17 mouse cellular contexts compared by ENCODE assay signal in genomic region chr17:79303238-79303637, GRCm38 (mm10).
"Had no signal": no experiment of that assay in that cellular context is flagged by ENCODE, and none has a peak within 500 bp of the region (broad histone marks: within the 10 kb centered on the region; RNA-seq: fewer than 3 reads in every experiment).

No protein-coding gene starts in this region.

- H3K9ac ChIP-seq: limb, embryonic 13.5 days; liver, embryonic 13.5 days; lung, embryonic 14.5 days; midbrain, embryonic 12.5 days; stomach, embryonic 15.5 days had no signal

- H3K4me1 ChIP-seq: liver, embryonic 13.5 days; midbrain, embryonic 12.5 days; stomach, embryonic 15.5 days had no signal

- H3K36me3 ChIP-seq: limb, embryonic 13.5 days; liver, embryonic 13.5 days; midbrain, embryonic 12.5 days; stomach, embryonic 15.5 days had no signal

- DNase-seq: kidney, adult 11 months; kidney, adult 9 months; kidney, postnatal 10 days; kidney, postnatal 4 days; left cerebral cortex, postnatal 4 days; liver, embryonic 13.5 days; lung, embryonic 14.5 days; right cerebral cortex, postnatal 4 days; spleen, adult 18-20 months; thymus, postnatal 36 days had no signal

- H3K9me3 ChIP-seq: limb, embryonic 13.5 days; liver, embryonic 13.5 days; megakaryocyte, embryonic 14.5 days; midbrain, embryonic 12.5 days; stomach, embryonic 15.5 days had no signal

- ATAC-seq: hindbrain, postnatal 0 days; midbrain, embryonic 16.5 days had no signal

- H3K27me3 ChIP-seq: limb, embryonic 13.5 days; liver, embryonic 13.5 days; megakaryocyte, embryonic 14.5 days; midbrain, embryonic 12.5 days; stomach, embryonic 15.5 days had no signal

- H3K27ac ChIP-seq: hindbrain, postnatal 0 days; layer of hippocampus, adult 2 months; limb, embryonic 13.5 days; liver, embryonic 13.5 days; midbrain, embryonic 12.5 days; stomach, embryonic 15.5 days had no signal

- H3K4me2 ChIP-seq: limb, embryonic 13.5 days; liver, embryonic 13.5 days; lung, embryonic 14.5 days; midbrain, embryonic 12.5 days; stomach, embryonic 15.5 days had no signal

- H3K4me3 ChIP-seq: layer of hippocampus, adult 2 months; limb, embryonic 13.5 days; liver, embryonic 13.5 days; megakaryocyte, embryonic 14.5 days; midbrain, embryonic 12.5 days; stomach, embryonic 15.5 days had no signal
